Mouse (Mus musculus) hindbrain, embryonic 12.5 days (tissue): ENCODE data around the gene Hoxd9. TPM values are rescaled to one million over a fixed set of nuclear protein-coding genes. Genes with fewer than 3 reads are reported as not detected.

ENCODE experiments used
- ATAC-seq: fragments of 200-750 bp; cut with Nextera tagmentation; 2 replicates; pipeline ENCODE4 v1.8.0; 2017; ENCODE audit warnings: moderate TSS enrichment; ENCODE audit not compliant: low FRiP score
- H3K27ac ChIP-seq: fragments of 300-500 bp; sonication (generic); 2 replicates; pipeline ENCODE4 v1.5.1; 2016; ENCODE audit warnings: mild to moderate bottlenecking
- H3K27me3 ChIP-seq: fragments of 300-500 bp; sonication (generic); 2 replicates; pipeline ENCODE4 v1.6.1; 2016; ENCODE audit warnings: mild to moderate bottlenecking
- H3K36me3 ChIP-seq: fragments of 300-500 bp; sonication (generic); 2 replicates; pipeline ENCODE4 v1.6.1; 2016; ENCODE audit warnings: mild to moderate bottlenecking
- H3K4me1 ChIP-seq: fragments of 300-500 bp; sonication (generic); 2 replicates; pipeline ENCODE4 v1.6.1; 2016
- H3K4me2 ChIP-seq: fragments of 300-500 bp; sonication (generic); replicated peaks from 2 replicates; pipeline ENCODE4 v1.6.1; 2016; ENCODE audit warnings: mild to moderate bottlenecking
- H3K4me3 ChIP-seq: fragments of 300-500 bp; sonication (generic); 2 replicates; pipeline ENCODE4 v1.5.1; 2016; ENCODE audit warnings: mild to moderate bottlenecking
- H3K9ac ChIP-seq: fragments of 300-500 bp; sonication (generic); 2 replicates; pipeline ENCODE4 v1.6.1; 2016; ENCODE audit warnings: mild to moderate bottlenecking, moderate library complexity
- H3K9me3 ChIP-seq: fragments of 300-500 bp; sonication (generic); replicated peaks from 2 replicates; pipeline ENCODE4 v1.6.1; 2016; ENCODE audit warnings: mild to moderate bottlenecking
- WGBS: fragments of 180-500 bp; shearing (Covaris S2); methylation state at CpG from one replicate; pipeline ENCODE4 v1.1.7; 2016; 5-methylcytosine and 5-hydroxymethylcytosine counted together
- polyA plus RNA-seq: library from polyadenylated mRNA; unstranded; fragments of >200 nt; fragmentation: Nextera tagmentation; extraction: Ambion mirVana; gene quantifications from 2 replicates; pipeline ENCODE4 v1.2.1, GENCODE M21; 2016

The Hoxd9 gene
- polyA plus RNA-seq, 1 experiment from 2014 or later = not detected

- no peaks in the 10 kb centered on the region for H3K36me3 ChIP-seq
- 0 out of 2 replicates have a peak within 1 kb of the TSS, but pooled peaks have one; percentile 15 for H3K4me2 ChIP-seq
- no peaks in the 10 kb centered on the region; the same call in 1 of the 2 replicates for H3K9me3 ChIP-seq
- WGBS = 2% methylated on average over 28 of the region's 28 CpGs
- H3K9ac ChIP-seq = peak within 1 kb of the TSS; percentile 36
- peak within 1 kb of the TSS; percentile 30 for H3K4me3 ChIP-seq
- H3K27me3 ChIP-seq = peaks cover 89% of the 10 kb centered on the region
- ATAC-seq = no peak
- H3K27ac ChIP-seq = peak within 1 kb of the TSS; percentile 80
- peaks cover 9% of the 10 kb centered on the region for H3K4me1 ChIP-seq
Observed at GRCm38 (mm10) chr2:74659507-74660005, 38.0 kb upstream of the Hoxd9 start, which contains the start of gene Evx2. Gene Evx2, minus strand, starts transcription at chr2:74659557.

- Histone ChIP-seq H3K4me1 (peaks cover 5% of the 10 kb centered on the region), H3K9me3 (no peaks in the 10 kb centered on the region), H3K4me3 (peak overlapping the region; percentile 23), H3K27me3 (peaks cover 88% of the 10 kb centered on the region), H3K36me3 (no peaks in the 10 kb centered on the region), H3K9ac (peak overlapping the region; percentile 1; the same call in 1 of the 2 replicates), H3K27ac (no peak overlapping the region), H3K4me2 (peak overlapping the region; percentile 11; the same call in 1 of the 2 replicates)
- ATAC-seq = 0 out of 2 replicates have a peak, but pooled peaks have one; percentile 33
- WGBS = 2% methylated on average over 30 of the region's 30 CpGs
Observed at GRCm38 (mm10) chr2:74660421-74661375, 36.8 kb upstream of the Hoxd9 start.

- Histone ChIP-seq H3K9ac (no peak overlapping the region), H3K4me2 (peak overlapping the region; percentile 39), H3K4me1 (no peaks in the 10 kb centered on the region; the same call in 1 of the 2 replicates), H3K9me3 (no peaks in the 10 kb centered on the region), H3K4me3 (peak overlapping the region; percentile 16; the same call in 1 of the 2 replicates), H3K36me3 (no peaks in the 10 kb centered on the region), H3K27me3 (peaks cover 89% of the 10 kb centered on the region), H3K27ac (no peak overlapping the region)
- peak; percentile 72 for ATAC-seq
- 1% methylated on average over 14 of the region's 14 CpGs for WGBS
Observed at GRCm38 (mm10) chr2:74661685-74662084, 35.8 kb upstream of the Hoxd9 start.

- no peak overlapping the region for H3K9ac ChIP-seq
- H3K4me1 ChIP-seq = peaks cover 8% of the 10 kb centered on the region
- H3K4me2 ChIP-seq = no peak overlapping the region
- peaks cover 92% of the 10 kb centered on the region for H3K27me3 ChIP-seq
- 3% methylated on average over 18 of the region's 18 CpGs for WGBS
- H3K36me3 ChIP-seq = no peaks in the 10 kb centered on the region
- no peak for ATAC-seq
- no peak overlapping the region for H3K4me3 ChIP-seq
- H3K27ac ChIP-seq = no peak overlapping the region
- no peaks in the 10 kb centered on the region for H3K9me3 ChIP-seq
Observed at GRCm38 (mm10) chr2:74663291-74663925, 34.1 kb upstream of the Hoxd9 start.

GRCm38 (mm10) chr2:74666411-74666810 is 31.1 kb upstream of the Hoxd9 start:
- no peak for ATAC-seq
- H3K9me3 ChIP-seq = no peaks in the 10 kb centered on the region
- 2% methylated on average over 7 of the region's 7 CpGs for WGBS
- no peak overlapping the region for H3K9ac ChIP-seq
- H3K4me2 ChIP-seq = no peak overlapping the region
- H3K27me3 ChIP-seq = peaks cover 96% of the 10 kb centered on the region
- H3K4me1 ChIP-seq = peaks cover 10% of the 10 kb centered on the region
- no peak overlapping the region for H3K4me3 ChIP-seq
- H3K27ac ChIP-seq = no peak overlapping the region
- no peaks in the 10 kb centered on the region for H3K36me3 ChIP-seq

- Histone ChIP-seq H3K4me1 (peaks cover 10% of the 10 kb centered on the region), H3K36me3 (no peaks in the 10 kb centered on the region), H3K9me3 (no peaks in the 10 kb centered on the region), H3K27ac (no peak overlapping the region), H3K4me2 (no peak overlapping the region), H3K27me3 (peaks cover 96% of the 10 kb centered on the region), H3K9ac (no peak overlapping the region), H3K4me3 (0 out of 2 replicates have a peak overlapping the region, but pooled peaks have one; percentile 27)
- ATAC-seq = no peak
- 1% methylated on average over 36 of the region's 36 CpGs for WGBS
Observed at GRCm38 (mm10) chr2:74667191-74667841, 30.2 kb upstream of the Hoxd9 start.

GRCm38 (mm10) chr2:74667842-74668357 is 29.6 kb upstream of the Hoxd9 start, which contains the start of gene Hoxd13:
Gene Hoxd13, plus strand, starts transcription at chr2:74668310.
- peak; percentile 63; the same call in 1 of the 2 replicates for ATAC-seq
- Histone ChIP-seq H3K9ac (0 out of 2 replicates have a peak within 1 kb of the TSS, but pooled peaks have one; percentile 13), H3K27ac (no peak within 1 kb of the TSS), H3K4me2 (peak within 1 kb of the TSS; percentile 47), H3K36me3 (no peaks in the 10 kb centered on the region), H3K4me3 (peak within 1 kb of the TSS; percentile 27), H3K27me3 (peaks cover 96% of the 10 kb centered on the region), H3K9me3 (no peaks in the 10 kb centered on the region), H3K4me1 (peaks cover 14% of the 10 kb centered on the region)
- 0% methylated on average over 18 of the region's 51 CpGs for WGBS

GRCm38 (mm10) chr2:74668370-74669229 is 28.9 kb upstream of the Hoxd9 start:
- ATAC-seq = 0 out of 2 replicates have a peak, but pooled peaks have one; percentile 40
- Histone ChIP-seq H3K36me3 (no peaks in the 10 kb centered on the region), H3K27me3 (peaks cover 96% of the 10 kb centered on the region), H3K4me1 (peaks cover 15% of the 10 kb centered on the region), H3K27ac (no peak overlapping the region), H3K9me3 (no peaks in the 10 kb centered on the region), H3K9ac (0 out of 2 replicates have a peak overlapping the region, but pooled peaks have one; percentile 13), H3K4me3 (peak overlapping the region; percentile 27), H3K4me2 (peak overlapping the region; percentile 47)
- WGBS = under 1% methylated on average over 72 of the region's 74 CpGs

GRCm38 (mm10) chr2:74669230-74669578 is 28.3 kb upstream of the Hoxd9 start:
- WGBS = 2% methylated on average over 3 of the region's 3 CpGs
- Histone ChIP-seq H3K9ac (no peak overlapping the region), H3K4me2 (no peak overlapping the region), H3K4me1 (peaks cover 15% of the 10 kb centered on the region), H3K27ac (no peak overlapping the region), H3K27me3 (peaks cover 96% of the 10 kb centered on the region), H3K36me3 (no peaks in the 10 kb centered on the region), H3K9me3 (no peaks in the 10 kb centered on the region), H3K4me3 (no peak overlapping the region)
- ATAC-seq = no peak

GRCm38 (mm10) chr2:74669650-74670235 is 27.8 kb upstream of the Hoxd9 start:
- WGBS = 2% methylated on average over 14 of the region's 14 CpGs

More at GRCm38 (mm10) chr2:74669650-74670235, 27.8 kb upstream of the Hoxd9 start:
- no peak for ATAC-seq
- H3K36me3 ChIP-seq = no peaks in the 10 kb centered on the region
- no peak overlapping the region for H3K4me2 ChIP-seq
- no peak overlapping the region for H3K4me3 ChIP-seq
- no peak overlapping the region for H3K9ac ChIP-seq
- peaks cover 15% of the 10 kb centered on the region for H3K4me1 ChIP-seq
- H3K9me3 ChIP-seq = no peaks in the 10 kb centered on the region
- peaks cover 96% of the 10 kb centered on the region for H3K27me3 ChIP-seq
- no peak overlapping the region for H3K27ac ChIP-seq
